Mouse (Mus musculus) frontal cortex, postnatal 36 days (tissue): ENCODE measurements at regions not wholly inside any gene's neighbourhood (a gene's known extent, or its start where the extent isn't known, plus 50 kb on each side); places are given as distances from the start of the nearest gene placed in this dataset.

Experiments used
- DNase-seq, 2 experiments: peaks; one replicate each; pipeline ENCODE4 v3.0.0; 2022; ENCODE audit warnings: low spot score in 2 of 2

- DNase-seq, result no peak
Measured at GRCm38 (mm10) chr9:63850316-63850693, 92.5 kb upstream of the Smad3 start.

- DNase-seq, result no peak
Measured at GRCm38 (mm10) chr9:63849564-63850315, 91.9 kb upstream of the Smad3 start.

GRCm38 (mm10) chr9:63843883-63844485, 86.2 kb upstream of the Smad3 start:
- DNase-seq, result peak; percentile 51 to 87

GRCm38 (mm10) chr9:63843431-63843830, 85.6 kb upstream of the Smad3 start:
- DNase-seq, result no peak

- DNase-seq, result no peak
Measured at GRCm38 (mm10) chr9:63841102-63841501, 83.3 kb upstream of the Smad3 start.

- DNase-seq, result peak; percentile 28 to 68
Measured at GRCm38 (mm10) chr9:63838996-63839772, 81.4 kb upstream of the Smad3 start.

- peak in 1 of 2 experiments; percentile 32 for DNase-seq
Measured at GRCm38 (mm10) chr9:63837552-63837951, 79.8 kb upstream of the Smad3 start.

- DNase-seq, result no peak
Measured at GRCm38 (mm10) chr9:63836565-63837284, 78.9 kb upstream of the Smad3 start.

- DNase-seq, result no peak
Measured at GRCm38 (mm10) chr9:63836036-63836435, 78.2 kb upstream of the Smad3 start.

- DNase-seq, result no peak
Measured at GRCm38 (mm10) chr9:63834416-63834815, 76.6 kb upstream of the Smad3 start.

GRCm38 (mm10) chr9:63818163-63818562, 60.4 kb upstream of the Smad3 start:
- no peak for DNase-seq

GRCm38 (mm10) chr9:63816540-63816939, 58.7 kb upstream of the Smad3 start:
- DNase-seq, result no peak

GRCm38 (mm10) chr9:63809901-63810587, 52.2 kb upstream of the Smad3 start:
- no peak for DNase-seq
